Mouse (Mus musculus): ENCODE measurements at regions not wholly inside any gene's neighbourhood (a gene's known extent, or its start where the extent isn't known, plus 50 kb on each side); places are given as distances from the start of the nearest gene placed in this dataset.

DNA sequence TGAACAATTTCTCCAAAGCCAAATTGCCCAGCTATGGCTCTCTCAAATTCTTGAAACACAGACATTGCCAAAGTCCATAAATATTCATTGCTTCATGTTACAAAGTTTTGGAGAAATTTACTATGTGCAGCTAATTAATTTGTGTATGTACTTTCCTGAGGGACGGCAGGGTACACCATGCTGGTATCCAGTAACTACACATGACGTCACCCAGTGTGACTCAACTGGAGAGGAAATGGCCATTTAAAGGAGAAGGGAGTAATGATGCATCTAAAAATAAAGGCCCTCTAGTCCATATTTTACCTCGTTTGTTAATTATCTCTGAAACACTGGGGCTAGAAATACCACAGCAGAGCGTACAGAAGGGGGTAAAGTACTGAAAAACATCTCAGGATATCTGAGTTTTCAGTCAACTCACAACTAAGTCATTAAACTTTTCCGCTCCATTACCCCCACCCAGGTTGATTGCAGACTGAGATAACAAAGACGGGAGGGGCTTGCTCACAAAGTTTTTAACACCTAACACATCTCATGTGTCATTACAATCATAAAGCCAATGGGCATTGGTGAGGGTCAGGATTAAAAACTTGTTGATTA lies 295.1 kb upstream of the Nbea start:
- no peak for DNase-seq (ENCODE audit: low read depth, low spot score)
- TF ChIP-seq SIN3A (IDR thresholded peaks at IDR 0.05; ENCODE audit: low read length) = no peak
- TF ChIP-seq CHD2 (IDR thresholded peaks at IDR 0.05; ENCODE audit: low read length) = no peak
- no peak for TF ChIP-seq MAZ (IDR thresholded peaks at IDR 0.05; ENCODE audit: low read depth, low read length)
- TF ChIP-seq POLR2A (IDR thresholded peaks at IDR 0.05; ENCODE audit: control insufficient read depth in 1 of 2, insufficient read depth in 1 of 2, low read depth in 1 of 2, low read length in 2 of 2, poor library complexity in 1 of 2) = no peak
- no peak for TF ChIP-seq POLR2AphosphoS2 (IDR thresholded peaks at IDR 0.05; ENCODE audit: low read length)
- no peak for TF ChIP-seq HCFC1 (IDR thresholded peaks at IDR 0.05; ENCODE audit: low read depth, low read length)
- no peak for TF ChIP-seq BHLHE40 (IDR thresholded peaks at IDR 0.05; ENCODE audit: borderline replicate concordance, low read depth, low read length)
- TF ChIP-seq NELFE (IDR thresholded peaks at IDR 0.05; ENCODE audit: low read depth, low read length) = no peak
- TF ChIP-seq RCOR1 (IDR thresholded peaks at IDR 0.05; ENCODE audit: low read depth, low read length) = no peak
- TF ChIP-seq TCF12 (IDR thresholded peaks at IDR 0.05; ENCODE audit: low read depth, low read length) = no peak
- TF ChIP-seq USF1 (IDR thresholded peaks at IDR 0.05; ENCODE audit: low read depth, low read length) = no peak
- no peak for TF ChIP-seq JUND (IDR thresholded peaks at IDR 0.05; ENCODE audit: low read depth, low read length)
- no peak for TF ChIP-seq CHD1 (IDR thresholded peaks at IDR 0.05; ENCODE audit: low read depth, low read length)
- TF ChIP-seq UBTF (IDR thresholded peaks at IDR 0.05; ENCODE audit: borderline replicate concordance, insufficient read depth, low read depth, low read length) = no peak
- TF ChIP-seq NRF1 (IDR thresholded peaks at IDR 0.05; ENCODE audit: insufficient read depth, low read depth, low read length, poor library complexity, severe bottlenecking) = no peak
- TF ChIP-seq KAT2A (conservative IDR thresholded peaks at IDR 0.05; ENCODE audit: low read depth, low read length) = no peak
- TF ChIP-seq ZNF384 (IDR thresholded peaks at IDR 0.05; ENCODE audit: low read depth, low read length) = no peak
- no peak for TF ChIP-seq TBP (IDR thresholded peaks at IDR 0.05; ENCODE audit: low read depth, low read length)
- no peak for TF ChIP-seq E2F4 (IDR thresholded peaks at IDR 0.05; ENCODE audit: borderline replicate concordance, low read depth, low read length)
- Histone ChIP-seq H3K4me1 (ENCODE audit: control insufficient read depth in 1 of 2, insufficient read depth in 2 of 2, low read length in 2 of 2) (no peaks in the 10 kb centered on the region), H3K27me3 (ENCODE audit: control insufficient read depth in 1 of 2, insufficient read depth in 2 of 2, low read length in 2 of 2) (no peaks in the 10 kb centered on the region), H3K36me3 (ENCODE audit: control insufficient read depth in 1 of 2, insufficient read depth in 2 of 2, low read length in 2 of 2) (no peaks in the 10 kb centered on the region), H3K9ac (ENCODE audit: control insufficient read depth, low read depth, low read length, poor library complexity, severe bottlenecking) (no peak overlapping the region), H3K27ac (ENCODE audit: control insufficient read depth, low read depth, low read length) (no peak overlapping the region), H3K4me3 (ENCODE audit: control insufficient read depth in 1 of 2, insufficient read depth in 1 of 2, low read depth in 2 of 2, low read length in 2 of 2) (no peak overlapping the region), H3K79me2 (ENCODE audit: control insufficient read depth, insufficient read depth, low read length, poor library complexity) (no peaks in the 10 kb centered on the region), H3K9me3 (replicated peaks; ENCODE audit: insufficient read depth, low read length) (no peaks in the 10 kb centered on the region)
